Mouse (Mus musculus) MEL (cell line): Measurements from ENCODE around the gene Acta2. TPM values are rescaled to one million over a fixed set of nuclear protein-coding genes. Genes with fewer than 3 reads are reported as not detected.

Experiments used
- DNase-seq: peaks from one replicate; pipeline ENCODE4 v3.0.0; 2011; ENCODE audit warnings: low read depth, low spot score
- H3K27ac ChIP-seq: 2 replicates; pipeline ENCODE4 v1.5.1; 2012; ENCODE audit warnings: low read depth, mild to moderate bottlenecking, control low read depth, low read length, moderate library complexity; ENCODE audit not compliant: control insufficient read depth
- H3K27me3 ChIP-seq, 2 experiments: fragments of 150-350 bp in 1 of 2; sonication (generic) in 1 of 2; 2 replicates each; pipeline ENCODE4 v1.6.1; 2012; ENCODE audit warnings: low read length in 2 of 2, mild to moderate bottlenecking in 2 of 2, improper control_type of control experiment in 1 of 2, moderate library complexity in 1 of 2; ENCODE audit not compliant: insufficient read depth in 2 of 2, control insufficient read depth in 1 of 2
- H3K36me3 ChIP-seq, 2 experiments: 2 replicates each; pipeline ENCODE4 v1.6.1; 2012 to 2014; ENCODE audit warnings: low read length in 2 of 2, improper control_type of control experiment in 1 of 2, inconsistent platforms in 1 of 2, mild to moderate bottlenecking in 1 of 2; ENCODE audit not compliant: insufficient read depth in 2 of 2, control insufficient read depth in 1 of 2
- H3K4me1 ChIP-seq, 2 experiments: fragments of 150-350 bp in 1 of 2; sonication (generic) in 1 of 2; 2 replicates each; pipeline ENCODE4 v1.6.1; 2012; ENCODE audit warnings: low read length in 2 of 2, improper control_type of control experiment in 1 of 2, mild to moderate bottlenecking in 1 of 2; ENCODE audit not compliant: insufficient read depth in 2 of 2, control insufficient read depth in 1 of 2
- H3K4me3 ChIP-seq, 2 experiments: fragments of 150-350 bp in 1 of 2; sonication (generic) in 1 of 2; 2 replicates each; pipeline ENCODE4 v1.5.1; 2012; ENCODE audit warnings: low read depth in 2 of 2, low read length in 2 of 2, mild to moderate bottlenecking in 2 of 2, moderate library complexity in 2 of 2, control low read depth in 1 of 2, improper control_type of control experiment in 1 of 2; ENCODE audit not compliant: control insufficient read depth in 1 of 2, insufficient read depth in 1 of 2
- H3K79me2 ChIP-seq: 2 replicates; pipeline ENCODE4 v1.6.1; 2012; ENCODE audit warnings: mild to moderate bottlenecking, low read length, moderate library complexity; ENCODE audit not compliant: control insufficient read depth, poor library complexity, insufficient read depth
- H3K9ac ChIP-seq: 2 replicates; pipeline ENCODE4 v1.6.1; 2012; ENCODE audit warnings: low read depth, mild to moderate bottlenecking, control low read depth, low read length, moderate library complexity; ENCODE audit not compliant: control insufficient read depth, poor library complexity, severe bottlenecking
- H3K9me3 ChIP-seq: fragments of 150-350 bp; sonication (generic); replicated peaks from 2 replicates; pipeline ENCODE4 v1.6.1; 2012; ENCODE audit warnings: mild to moderate bottlenecking, low read length, improper control_type of control experiment, moderate library complexity; ENCODE audit not compliant: insufficient read depth
- CHD2 ChIP-seq: IDR thresholded peaks from 2 replicates; pipeline ENCODE4 v1.6.1; 2011; ENCODE audit warnings: low read length, improper control_type of control experiment
- CTCF ChIP-seq, 3 experiments: IDR thresholded peaks in 2 of 3; conservative IDR thresholded peaks in 1 of 3; 2 replicates each; pipeline ENCODE4 v1.5.1; 2011 to 2012; ENCODE audit warnings: low read length in 3 of 3, low read depth in 2 of 3, mild to moderate bottlenecking in 2 of 3, improper control_type of control experiment in 1 of 3, inconsistent platforms in 1 of 3, mixed read lengths in 1 of 3, moderate library complexity in 1 of 3; ENCODE audit not compliant: control insufficient read depth in 1 of 3, insufficient read depth in 1 of 3, poor library complexity in 1 of 3, severe bottlenecking in 1 of 3
- E2F4 ChIP-seq: IDR thresholded peaks from 2 replicates; pipeline ENCODE4 v1.6.1; 2011; ENCODE audit warnings: low read depth, low read length, improper control_type of control experiment, borderline replicate concordance
- EP300 ChIP-seq, 2 experiments: IDR thresholded peaks; 2 replicates each; pipeline ENCODE4 v1.6.1; 2011; ENCODE audit warnings: improper control_type of control experiment in 2 of 2, low read length in 2 of 2, low read depth in 1 of 2, mild to moderate bottlenecking in 1 of 2
- ETS1 ChIP-seq: IDR thresholded peaks from 2 replicates; pipeline ENCODE4 v1.6.1; 2012; ENCODE audit warnings: low read depth, mild to moderate bottlenecking, inconsistent platforms, low read length, improper control_type of control experiment, moderate library complexity
- GABPA ChIP-seq: IDR thresholded peaks from 2 replicates; pipeline ENCODE4 v1.6.1; 2012; ENCODE audit warnings: low read depth, mild to moderate bottlenecking, inconsistent platforms, low read length, improper control_type of control experiment, moderate library complexity
- HCFC1 ChIP-seq: IDR thresholded peaks from 2 replicates; pipeline ENCODE4 v1.6.1; 2012; ENCODE audit warnings: low read depth, mild to moderate bottlenecking, inconsistent platforms, low read length, improper control_type of control experiment, moderate library complexity
- JUND ChIP-seq: IDR thresholded peaks from 2 replicates; pipeline ENCODE4 v1.6.1; 2011; ENCODE audit warnings: low read depth, mild to moderate bottlenecking, improper control_type of control experiment, low read length
- MXI1 ChIP-seq: IDR thresholded peaks from 2 replicates; pipeline ENCODE4 v1.6.1; 2011; ENCODE audit warnings: mild to moderate bottlenecking, low read depth, low read length, improper control_type of control experiment
- MYB ChIP-seq: IDR thresholded peaks from 2 replicates; pipeline ENCODE4 v1.6.1; 2011; ENCODE audit warnings: mild to moderate bottlenecking, low read depth, low read length, improper control_type of control experiment
- MYC ChIP-seq: IDR thresholded peaks from 2 replicates; pipeline ENCODE4 v1.6.1; 2011; ENCODE audit warnings: low read depth, mild to moderate bottlenecking, low read length, improper control_type of control experiment, moderate library complexity
- NELFE ChIP-seq: IDR thresholded peaks from 2 replicates; pipeline ENCODE4 v1.6.1; 2011; ENCODE audit warnings: low read depth, low read length, improper control_type of control experiment
- NRF1 ChIP-seq: IDR thresholded peaks from 2 replicates; pipeline ENCODE4 v1.6.1; 2014; ENCODE audit warnings: low read depth, mild to moderate bottlenecking, inconsistent platforms, low read length, improper control_type of control experiment, moderate library complexity; ENCODE audit not compliant: poor library complexity, insufficient read depth, severe bottlenecking
- POLR2A ChIP-seq, 2 experiments: IDR thresholded peaks; 2 replicates each; pipeline ENCODE4 v1.6.1; 2011 to 2012; ENCODE audit warnings: low read length in 2 of 2, mild to moderate bottlenecking in 2 of 2, control low read depth in 1 of 2, improper control_type of control experiment in 1 of 2, low read depth in 1 of 2, moderate library complexity in 1 of 2; ENCODE audit not compliant: control insufficient read depth in 1 of 2, insufficient read depth in 1 of 2, poor library complexity in 1 of 2
- POLR2AphosphoS2 ChIP-seq: IDR thresholded peaks from 2 replicates; pipeline ENCODE4 v1.6.1; 2011; ENCODE audit warnings: low read length, improper control_type of control experiment
- POLR2AphosphoS5 ChIP-seq: IDR thresholded peaks from 2 replicates; pipeline ENCODE4 v1.6.1; 2012; ENCODE audit warnings: low read depth, borderline replicate concordance, mild to moderate bottlenecking, inconsistent platforms, low read length, moderate library complexity, mixed read lengths
- SIN3A ChIP-seq: IDR thresholded peaks from 2 replicates; pipeline ENCODE4 v1.6.1; 2012; ENCODE audit warnings: low read length, improper control_type of control experiment, inconsistent platforms
- SMC3 ChIP-seq: IDR thresholded peaks from 2 replicates; pipeline ENCODE4 v1.6.1; 2011; ENCODE audit warnings: low read depth, low read length, improper control_type of control experiment
- ZC3H11A ChIP-seq: IDR thresholded peaks from 2 replicates; pipeline ENCODE4 v1.6.1; 2012; ENCODE audit warnings: low read depth, mild to moderate bottlenecking, inconsistent platforms, low read length, improper control_type of control experiment
- ZNF384 ChIP-seq: IDR thresholded peaks from 2 replicates; pipeline ENCODE4 v1.6.1; 2012; ENCODE audit warnings: low read depth, mild to moderate bottlenecking, inconsistent platforms, low read length, improper control_type of control experiment
- polyA plus RNA-seq, 2 experiments: library from polyadenylated mRNA; stranded (reverse) in 1 of 2; unstranded in 1 of 2; fragments of >175 nt in 1 of 2; fragments of >200 nt in 1 of 2; gene quantifications; 2 replicates each; pipeline versions ENCODE4 v1.2.1 to v1.2.4; 2012; ENCODE audit warnings: low replicate concordance in 2 of 2, low read depth in 1 of 2; ENCODE audit not compliant: insufficient read length in 2 of 2, insufficient read depth in 1 of 2, missing spikeins in 1 of 2
- total RNA-seq: library from RNA; depleted of rRNA; stranded (reverse); fragments of 300-350 nt; gene quantifications from 2 replicates; pipeline ENCODE4 v1.2.3, GENCODE M21; 2012

Gene Acta2
- total and polyA plus RNA-seq, 3 experiments, result not detected

DNA sequence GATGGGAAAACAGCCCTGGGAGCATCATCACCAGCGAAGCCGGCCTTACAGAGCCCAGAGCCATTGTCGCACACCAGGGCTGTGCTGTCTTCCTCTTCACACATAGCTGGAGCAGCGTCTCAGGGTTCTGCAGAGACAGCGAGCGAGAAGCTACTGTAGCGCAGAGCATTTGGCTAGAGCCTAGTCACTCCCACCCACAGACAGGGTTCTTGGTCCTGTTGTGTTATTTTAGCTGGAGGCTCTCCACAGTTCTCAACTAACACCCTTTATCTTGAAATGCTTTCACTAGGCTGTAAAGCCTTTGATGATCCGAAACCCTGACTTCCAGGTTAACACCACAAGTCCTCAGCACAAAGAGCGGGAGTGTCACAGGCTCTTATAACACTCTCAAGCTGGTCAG, 2.9 kb downstream of the Acta2 start:
- Histone ChIP-seq H3K9me3 (no peaks in the 10 kb centered on the region), H3K36me3 (no peaks in the 10 kb centered on the region), H3K27ac (no peak overlapping the region), H3K79me2 (no peaks in the 10 kb centered on the region), H3K4me1 (no peaks in the 10 kb centered on the region; a peak in 1 of 4 replicates), H3K9ac (no peak overlapping the region), H3K4me3 (no peak overlapping the region), H3K27me3 (no peaks in the 10 kb centered on the region; a peak in 1 of 4 replicates)
- no peak for DNase-seq
- TF ChIP-seq NRF1 (no peak), CTCF (IDR thresholded peaks at IDR 0.05 in 2 of 3, conservative IDR thresholded peaks at IDR 0.05 in 1 of 3; ENCODE audit: control insufficient read depth in 1 of 3, insufficient read depth in 1 of 3, low read depth in 2 of 3, low read length in 3 of 3, poor library complexity in 1 of 3, severe bottlenecking in 1 of 3) (no peak), EP300 (IDR thresholded peaks at IDR 0.05; ENCODE audit: low read depth in 1 of 2, low read length in 2 of 2) (no peak)

DNA sequence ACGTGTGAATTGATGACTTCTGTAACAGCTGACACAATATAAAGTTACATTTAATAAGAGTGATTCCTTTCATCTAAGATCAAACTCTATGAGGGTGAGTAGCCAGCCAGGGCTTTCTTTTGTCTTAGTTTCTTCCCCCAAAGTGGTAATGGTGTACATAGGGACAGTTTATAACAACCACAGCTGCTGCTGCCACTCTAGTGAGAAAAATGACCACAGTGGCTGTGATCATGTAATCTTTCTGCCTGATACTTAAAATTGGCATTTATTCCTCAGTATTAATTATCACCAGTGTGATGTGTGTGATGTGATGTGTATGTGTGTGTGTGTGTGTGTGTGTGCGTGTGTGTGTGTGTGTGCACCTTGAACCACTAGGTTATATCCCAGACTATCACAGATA, 3.5 kb downstream of the Acta2 start:
- TF ChIP-seq ZC3H11A, result no peak
- no peak for TF ChIP-seq MYB
- no peak for TF ChIP-seq POLR2AphosphoS2
- no peak for TF ChIP-seq POLR2A (IDR thresholded peaks at IDR 0.05; ENCODE audit: control insufficient read depth in 1 of 2, insufficient read depth in 1 of 2, low read depth in 1 of 2, low read length in 2 of 2, poor library complexity in 1 of 2)
- TF ChIP-seq NELFE, result no peak
- no peak for TF ChIP-seq ETS1
- no peaks in the 10 kb centered on the region for H3K9me3 ChIP-seq
- DNase-seq, result no peak
- no peak overlapping the region for H3K27ac ChIP-seq
- no peak overlapping the region for H3K9ac ChIP-seq
- no peak overlapping the region for H3K4me3 ChIP-seq
- no peaks in the 10 kb centered on the region for H3K79me2 ChIP-seq
- H3K36me3 ChIP-seq, result no peaks in the 10 kb centered on the region
- no peaks in the 10 kb centered on the region; a peak in 1 of 4 replicates for H3K4me1 ChIP-seq
- no peaks in the 10 kb centered on the region; a peak in 1 of 4 replicates for H3K27me3 ChIP-seq

DNA sequence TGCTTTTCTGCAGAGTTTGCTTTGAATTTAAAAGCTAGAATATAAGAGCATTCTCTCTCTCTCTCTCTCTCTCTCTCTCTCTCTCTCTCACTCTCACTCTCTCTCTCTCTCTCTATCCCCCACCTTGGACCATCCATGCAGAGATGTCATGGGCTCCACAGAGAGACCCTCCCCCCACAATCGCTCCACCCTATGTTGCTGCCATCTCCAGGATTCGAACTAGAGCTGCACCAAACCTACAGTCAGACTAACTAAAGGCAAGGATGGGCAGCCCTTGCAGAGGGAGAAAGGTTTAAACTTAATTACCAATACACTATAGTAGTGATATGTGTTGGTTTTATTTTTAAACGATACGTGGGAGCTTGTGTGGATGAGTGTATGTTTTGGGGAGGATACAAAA, 4.8 kb downstream of the Acta2 start:
- H3K27me3 ChIP-seq, result no peaks in the 10 kb centered on the region; a peak in 1 of 4 replicates
- no peak for DNase-seq
- no peak for TF ChIP-seq POLR2A (IDR thresholded peaks at IDR 0.05; ENCODE audit: control insufficient read depth in 1 of 2, insufficient read depth in 1 of 2, low read depth in 1 of 2, low read length in 2 of 2, poor library complexity in 1 of 2)
- TF ChIP-seq JUND, result no peak
- TF ChIP-seq MXI1, result no peak
- TF ChIP-seq SIN3A, result no peak
- no peak for TF ChIP-seq GABPA
- TF ChIP-seq SMC3, result no peak
- TF ChIP-seq ZNF384, result no peak
- no peak for TF ChIP-seq E2F4
- TF ChIP-seq MYC, result no peak
- TF ChIP-seq HCFC1, result no peak
- no peak for TF ChIP-seq CHD2
- no peak for TF ChIP-seq POLR2AphosphoS5
- TF ChIP-seq, all 39 proteins: peak for 0

More for the DNA sequence above, 4.8 kb downstream of the Acta2 start:
- no peak overlapping the region for H3K27ac ChIP-seq
- no peak overlapping the region for H3K9ac ChIP-seq
- no peaks in the 10 kb centered on the region; a peak in 1 of 4 replicates for H3K4me1 ChIP-seq
- no peak overlapping the region for H3K4me3 ChIP-seq
- no peaks in the 10 kb centered on the region for H3K9me3 ChIP-seq
- no peaks in the 10 kb centered on the region for H3K36me3 ChIP-seq
- no peaks in the 10 kb centered on the region for H3K79me2 ChIP-seq
